Mouse (Mus musculus) hindbrain, embryonic 16.5 days (tissue): ENCODE results near the gene Tgfa. TPM values are rescaled to one million over a fixed set of nuclear protein-coding genes. Genes with fewer than 3 reads are reported as not detected.

Experiments
- ATAC-seq: fragments of 200-750 bp; cut with Nextera tagmentation; 2 replicates; pipeline ENCODE4 v1.8.0; 2017; ENCODE audit warnings: moderate TSS enrichment, moderate library complexity
- H3K27ac ChIP-seq: fragments of 300-500 bp; sonication (generic); 2 replicates; pipeline ENCODE4 v1.5.1; 2014; ENCODE audit warnings: low read depth, mild to moderate bottlenecking, control low read depth, low read length, moderate library complexity
- H3K27me3 ChIP-seq: fragments of 300-500 bp; sonication (generic); replicated peaks from 2 replicates; pipeline ENCODE4 v1.6.1; 2014; ENCODE audit warnings: low read length; ENCODE audit not compliant: control insufficient read depth, insufficient read depth
- H3K36me3 ChIP-seq: fragments of 300-500 bp; sonication (generic); 2 replicates; pipeline ENCODE4 v1.6.1; 2014; ENCODE audit warnings: mild to moderate bottlenecking, low read length, moderate library complexity, mixed read lengths; ENCODE audit not compliant: control insufficient read depth, insufficient read depth
- H3K4me1 ChIP-seq: fragments of 300-500 bp; sonication (generic); 2 replicates; pipeline ENCODE4 v1.6.1; 2014; ENCODE audit warnings: low read depth, low read length; ENCODE audit not compliant: control insufficient read depth, insufficient read depth
- H3K4me2 ChIP-seq: fragments of 300-500 bp; sonication (generic); 2 replicates; pipeline ENCODE4 v1.6.1; 2014; ENCODE audit warnings: mild to moderate bottlenecking, low read length, control low read depth, moderate library complexity
- H3K4me3 ChIP-seq: fragments of 300-500 bp; sonication (generic); 2 replicates; pipeline ENCODE4 v1.5.1; 2014; ENCODE audit warnings: mild to moderate bottlenecking, low read length, control low read depth, moderate library complexity
- H3K9ac ChIP-seq: fragments of 300-500 bp; sonication (generic); 2 replicates; pipeline ENCODE4 v1.6.1; 2014; ENCODE audit warnings: low read depth, mild to moderate bottlenecking, control low read depth, low read length, moderate library complexity
- H3K9me3 ChIP-seq: fragments of 300-500 bp; sonication (generic); 2 replicates; pipeline ENCODE4 v1.6.1; 2014; ENCODE audit warnings: mild to moderate bottlenecking, low read length, moderate library complexity; ENCODE audit not compliant: control insufficient read depth
- WGBS: fragments of 180-500 bp; shearing (Covaris S2); extraction: QIAGEN DNeasy Blood & Tissue Kit; methylation state at CpG from one replicate; pipeline ENCODE4 v1.1.7; 2014; 5-methylcytosine and 5-hydroxymethylcytosine counted together
- polyA plus RNA-seq: library from polyadenylated mRNA; unstranded; fragments of >200 nt; fragmentation: Nextera tagmentation; extraction: Ambion mirVana; gene quantifications from 2 replicates; pipeline ENCODE4 v1.2.1, GENCODE M21; 2015

The Tgfa gene
- polyA plus RNA-seq, 1 experiment from 2014 or later = 17.8 TPM

- Histone ChIP-seq H3K9me3 (no peaks in the 10 kb centered on the region), H3K9ac (no peak overlapping the region), H3K27me3 (no peaks in the 10 kb centered on the region), H3K4me2 (no peak overlapping the region), H3K27ac (no peak overlapping the region), H3K4me3 (no peak overlapping the region), H3K4me1 (no peaks in the 10 kb centered on the region; the same call in none of the 2 replicates), H3K36me3 (no peaks in the 10 kb centered on the region)
- WGBS = 88% methylated on average over 3 of the region's 3 CpGs
- no peak for ATAC-seq
Measured at GRCm38 (mm10) chr6:86212871-86213640, 18.0 kb downstream of the Tgfa start.

- WGBS = 88% methylated on average over 2 of the region's 2 CpGs
- H3K9ac ChIP-seq = no peak overlapping the region
Measured at GRCm38 (mm10) chr6:86218066-86218465, 23.0 kb downstream of the Tgfa start.

DNA sequence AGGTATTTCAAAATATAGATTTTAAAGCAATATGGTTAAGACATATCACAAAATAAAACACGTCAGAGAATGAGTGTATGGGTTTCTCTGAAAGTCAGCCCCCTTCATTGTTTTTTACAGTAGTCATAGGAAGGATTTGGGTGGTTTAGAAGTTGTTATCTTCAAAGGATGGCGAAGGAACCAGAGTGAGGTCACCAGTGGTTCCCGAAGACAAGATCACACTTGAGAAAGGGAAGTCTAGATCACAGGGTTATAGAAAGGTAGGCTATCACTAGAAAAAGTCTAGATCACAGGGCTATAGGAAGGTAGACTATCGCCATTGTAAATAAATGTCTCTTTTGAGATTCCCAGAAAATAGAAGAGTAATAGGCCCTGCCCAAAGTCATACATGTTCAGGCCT lies 23.7 kb downstream of the Tgfa start:
- no peak overlapping the region for H3K4me3 ChIP-seq
- ATAC-seq = no peak
- no peaks in the 10 kb centered on the region for H3K36me3 ChIP-seq
- no peak overlapping the region for H3K27ac ChIP-seq
- 95% methylated on average over 4 of the region's 4 CpGs for WGBS
- no peak overlapping the region for H3K9ac ChIP-seq
- H3K4me1 ChIP-seq = no peaks in the 10 kb centered on the region
- no peaks in the 10 kb centered on the region for H3K27me3 ChIP-seq
- H3K4me2 ChIP-seq = no peak overlapping the region
- no peaks in the 10 kb centered on the region for H3K9me3 ChIP-seq

More at GRCm38 (mm10) chr6:86218066-86218465, 23.0 kb downstream of the Tgfa start:
- Histone ChIP-seq H3K4me1 (no peaks in the 10 kb centered on the region), H3K9me3 (no peaks in the 10 kb centered on the region), H3K4me2 (no peak overlapping the region), H3K36me3 (no peaks in the 10 kb centered on the region), H3K27me3 (no peaks in the 10 kb centered on the region), H3K27ac (no peak overlapping the region), H3K4me3 (no peak overlapping the region)
- no peak for ATAC-seq

DNA sequence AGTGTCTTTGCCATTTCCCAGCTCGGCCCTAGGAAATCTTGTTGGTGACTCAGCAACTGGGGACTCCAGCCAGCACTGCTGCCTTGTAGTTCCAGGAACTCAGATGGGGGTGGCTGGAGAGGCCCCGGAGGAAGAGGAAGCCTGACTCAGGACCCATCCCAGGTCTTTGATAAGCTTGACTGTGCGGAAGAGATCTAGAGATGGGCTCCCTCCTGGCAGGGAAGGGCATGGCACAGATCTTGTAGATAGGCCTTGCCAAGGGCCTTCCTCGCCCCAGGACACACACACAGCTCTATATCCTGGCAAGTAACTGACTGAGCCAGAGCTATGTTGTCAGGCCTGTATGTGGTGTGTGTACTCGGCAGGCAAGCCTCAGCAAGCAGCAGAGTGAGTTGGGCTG lies 24.5 kb downstream of the Tgfa start:
- 78% methylated on average over 5 of the region's 5 CpGs for WGBS
- ATAC-seq = no peak

GRCm38 (mm10) chr6:86220171-86220570 lies 25.1 kb downstream of the Tgfa start:
- ATAC-seq = no peak

More for the DNA sequence above, 24.5 kb downstream of the Tgfa start:
- Histone ChIP-seq H3K27me3 (no peaks in the 10 kb centered on the region), H3K4me3 (no peak overlapping the region), H3K27ac (no peak overlapping the region), H3K4me2 (no peak overlapping the region), H3K4me1 (no peaks in the 10 kb centered on the region), H3K9me3 (no peaks in the 10 kb centered on the region), H3K36me3 (no peaks in the 10 kb centered on the region), H3K9ac (no peak overlapping the region)

DNA sequence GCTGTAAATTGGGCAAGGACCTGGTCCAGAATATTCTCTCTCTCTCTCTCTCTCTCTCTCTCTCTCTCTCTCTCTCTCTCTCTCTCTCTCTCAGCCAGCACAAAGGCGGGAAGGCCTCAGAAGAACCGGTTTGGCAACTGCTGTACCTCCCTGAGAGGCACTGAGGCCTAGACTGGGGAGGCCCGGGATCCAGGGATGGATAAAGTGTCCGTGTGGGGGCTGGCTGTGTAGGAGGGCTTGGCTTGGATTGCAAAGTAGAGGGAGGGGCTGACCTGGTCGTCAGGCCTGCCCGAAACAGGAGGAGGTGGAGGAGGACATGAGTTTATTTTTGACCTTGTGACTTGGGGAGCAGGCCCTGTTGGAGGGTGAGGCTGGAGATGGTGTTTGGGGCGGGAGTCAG lies 27.4 kb downstream of the Tgfa start:
- no peaks in the 10 kb centered on the region for H3K27me3 ChIP-seq
- no peak overlapping the region for H3K27ac ChIP-seq
- no peak overlapping the region for H3K4me2 ChIP-seq
- H3K36me3 ChIP-seq = no peaks in the 10 kb centered on the region
- no peak overlapping the region for H3K9ac ChIP-seq
- no peaks in the 10 kb centered on the region for H3K4me1 ChIP-seq
- no peak overlapping the region for H3K4me3 ChIP-seq
- ATAC-seq = no peak
- WGBS = 42% methylated on average over 7 of the region's 7 CpGs
- H3K9me3 ChIP-seq = no peaks in the 10 kb centered on the region

More at GRCm38 (mm10) chr6:86220171-86220570, 25.1 kb downstream of the Tgfa start:
- H3K27ac ChIP-seq = no peak overlapping the region
- H3K27me3 ChIP-seq = no peaks in the 10 kb centered on the region
- WGBS = 69% methylated on average over 4 of the region's 4 CpGs
- H3K9me3 ChIP-seq = no peaks in the 10 kb centered on the region
- no peak overlapping the region for H3K4me2 ChIP-seq
- H3K4me3 ChIP-seq = no peak overlapping the region
- no peaks in the 10 kb centered on the region for H3K36me3 ChIP-seq
- no peak overlapping the region for H3K9ac ChIP-seq
- H3K4me1 ChIP-seq = no peaks in the 10 kb centered on the region

DNA sequence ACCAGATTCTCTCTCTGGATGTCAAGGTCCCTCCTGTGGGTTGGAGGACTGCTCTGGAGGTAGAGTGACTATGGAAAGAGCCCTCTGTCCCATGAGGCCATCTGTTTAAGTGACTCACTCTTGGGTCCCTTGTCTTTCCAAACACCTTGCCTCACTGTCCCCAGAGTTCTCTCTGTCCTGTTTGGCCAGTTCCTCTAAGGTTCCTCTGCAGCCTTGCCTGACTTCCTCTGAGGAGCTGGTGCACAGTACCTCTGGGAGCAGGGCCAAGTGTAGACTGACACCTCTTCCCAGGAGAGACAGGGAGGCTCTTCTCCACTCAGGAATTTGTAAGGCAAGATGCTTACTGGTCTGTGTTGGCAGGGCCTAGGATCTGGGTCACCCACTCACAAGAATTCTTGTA lies 30.6 kb downstream of the Tgfa start:
- H3K9me3 ChIP-seq = no peaks in the 10 kb centered on the region
- ATAC-seq = no peak
- H3K4me2 ChIP-seq = no peak overlapping the region
- no peak overlapping the region for H3K27ac ChIP-seq
- H3K27me3 ChIP-seq = no peaks in the 10 kb centered on the region
- no peak overlapping the region for H3K9ac ChIP-seq
- no peaks in the 10 kb centered on the region; the same call in 1 of the 2 replicates for H3K4me1 ChIP-seq
- H3K36me3 ChIP-seq = no peaks in the 10 kb centered on the region
- no peak overlapping the region for H3K4me3 ChIP-seq

DNA sequence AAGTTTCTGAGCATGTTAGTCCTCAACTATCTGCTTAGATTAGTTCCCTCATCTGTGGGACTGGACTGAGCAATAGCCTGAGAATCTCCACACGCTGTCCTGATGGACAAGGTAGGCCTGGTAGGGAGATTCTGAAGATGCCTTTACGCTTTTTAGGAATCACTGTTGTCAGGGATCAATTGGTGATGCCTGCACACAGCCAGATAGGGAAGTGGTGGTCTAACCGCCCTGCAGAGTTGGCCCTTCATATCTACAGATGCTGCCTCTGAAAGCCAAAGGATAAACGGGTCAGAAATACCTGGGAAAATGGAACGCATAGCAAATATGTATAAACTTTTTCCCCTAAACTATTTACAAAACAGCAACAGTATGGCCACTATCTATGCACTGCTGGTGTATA lies 37.3 kb downstream of the Tgfa start:
- H3K9me3 ChIP-seq = no peaks in the 10 kb centered on the region
- H3K36me3 ChIP-seq = no peaks in the 10 kb centered on the region
- WGBS = 89% methylated on average over 5 of the region's 5 CpGs
- no peak overlapping the region for H3K9ac ChIP-seq
- no peak overlapping the region for H3K4me3 ChIP-seq
- H3K27ac ChIP-seq = no peak overlapping the region
- ATAC-seq = no peak
- no peak overlapping the region for H3K4me2 ChIP-seq
- no peaks in the 10 kb centered on the region for H3K27me3 ChIP-seq
- no peaks in the 10 kb centered on the region; the same call in 1 of the 2 replicates for H3K4me1 ChIP-seq

DNA sequence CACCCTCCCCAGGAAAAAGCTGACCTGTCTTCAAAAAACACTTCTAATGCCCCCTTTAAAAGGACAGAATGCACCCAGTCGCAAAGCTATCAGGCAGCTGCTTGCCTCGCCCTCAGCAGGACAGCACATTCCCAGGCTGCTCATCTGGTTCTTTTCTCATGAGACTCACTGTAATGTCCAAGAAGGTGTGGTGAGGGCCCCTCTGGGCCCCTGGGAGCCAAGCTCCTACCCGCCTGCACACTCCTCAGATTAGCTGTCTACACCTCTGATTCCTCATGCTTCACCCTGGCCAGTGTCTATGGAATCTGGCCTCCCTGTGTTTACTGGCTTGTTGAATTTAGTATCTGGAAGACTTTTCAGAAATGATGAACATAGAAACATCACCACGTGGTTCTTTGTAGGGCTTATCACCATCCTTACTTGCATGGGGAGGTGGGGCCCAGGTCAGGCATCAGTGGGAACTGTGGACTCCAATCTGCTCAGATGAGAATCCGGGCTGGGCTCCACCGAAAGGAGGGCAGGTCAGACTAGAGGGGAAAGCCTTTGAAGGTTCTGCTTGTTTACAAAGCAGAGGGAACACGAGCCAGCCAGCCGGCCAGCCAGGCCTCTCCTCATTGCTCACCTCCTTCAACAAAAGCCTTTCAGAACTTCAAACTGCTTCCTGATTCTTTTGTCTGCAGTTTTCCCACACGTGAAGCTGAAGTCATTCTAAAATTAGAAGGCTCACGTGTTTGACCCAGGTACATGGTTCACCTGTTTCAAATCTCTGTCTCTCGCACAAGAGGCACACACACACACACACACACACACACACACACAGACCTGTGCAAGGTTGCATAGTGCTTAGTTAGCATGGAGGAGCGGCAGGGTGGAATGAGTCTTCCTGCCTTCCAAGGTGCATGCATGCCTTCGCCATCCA lies 38.7 kb downstream of the Tgfa start:
- no peak overlapping the region for H3K27ac ChIP-seq
- H3K36me3 ChIP-seq = no peaks in the 10 kb centered on the region
- no peak for ATAC-seq
- no peaks in the 10 kb centered on the region for H3K27me3 ChIP-seq
- no peaks in the 10 kb centered on the region for H3K9me3 ChIP-seq
- H3K9ac ChIP-seq = no peak overlapping the region
- H3K4me1 ChIP-seq = no peaks in the 10 kb centered on the region; the same call in 1 of the 2 replicates
- no peak overlapping the region for H3K4me3 ChIP-seq
- 42% methylated on average over 13 of the region's 13 CpGs for WGBS
- no peak overlapping the region for H3K4me2 ChIP-seq
